Mouse (Mus musculus): ENCODE measurements around the gene Gm20388.

DNA sequence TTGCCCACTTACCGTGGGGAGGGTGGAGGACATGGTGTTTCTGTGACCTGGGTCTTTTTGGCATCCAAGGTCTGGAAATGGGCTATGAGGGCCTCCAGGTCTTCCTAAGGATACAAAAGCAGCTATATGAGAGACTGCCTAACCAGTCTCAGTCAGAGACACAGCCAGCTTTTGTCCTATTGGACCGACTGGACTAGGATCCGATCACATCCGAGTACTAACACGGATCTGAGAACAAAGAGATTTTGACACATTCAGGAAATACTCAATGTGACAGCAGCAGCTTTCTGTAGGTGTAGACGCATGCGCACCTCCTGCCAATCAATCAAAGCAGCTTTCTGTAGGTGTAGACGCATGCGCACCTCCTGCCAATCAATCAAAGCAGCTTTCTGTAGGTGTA, 1911.1 kb downstream of the Gm20388 start:
- no peak for TF ChIP-seq CTCF (IDR thresholded peaks at IDR 0.05; ENCODE audit: low read depth)
- no peak for TF ChIP-seq EP300 (IDR thresholded peaks at IDR 0.05; ENCODE audit: low read depth)

All from liver, embryonic 14.5 days (tissue).